Mouse (Mus musculus) ES-E14 (cell line): ENCODE measurements at regions not wholly inside any gene's neighbourhood (a gene's known extent, or its start where the extent isn't known, plus 50 kb on each side); places are given as distances from the start of the nearest gene placed in this dataset.

Source experiments
- DNase-seq: peaks from one replicate; pipeline ENCODE4 v3.0.0-alpha.2; 2013; ENCODE audit warnings: low read depth, low spot score
- H3K27ac ChIP-seq: 2 replicates; pipeline ENCODE4 v1.5.1; 2012; ENCODE audit warnings: low read depth, mild to moderate bottlenecking, low read length, moderate library complexity, mixed read lengths; ENCODE audit not compliant: poor library complexity, insufficient read depth, severe bottlenecking
- H3K36me3 ChIP-seq: 2 replicates; pipeline ENCODE4 v1.6.1; 2012; ENCODE audit warnings: mild to moderate bottlenecking, low read length, moderate library complexity, mixed read lengths; ENCODE audit not compliant: control insufficient read depth, poor library complexity, insufficient read depth, severe bottlenecking
- H3K4me1 ChIP-seq, 2 experiments: fragments of 150-350 bp in 1 of 2; sonication (generic) in 1 of 2; 2 replicates each; pipeline ENCODE4 v1.6.1; 2012; ENCODE audit warnings: low read length in 2 of 2, mild to moderate bottlenecking in 1 of 2, mixed read lengths in 1 of 2; ENCODE audit not compliant: control insufficient read depth in 2 of 2, insufficient read depth in 2 of 2, poor library complexity in 1 of 2
- H3K4me3 ChIP-seq, 2 experiments: fragments of 150-350 bp in 1 of 2; sonication (generic) in 1 of 2; 2 replicates each; pipeline ENCODE4 v1.5.1; 2012; ENCODE audit warnings: low read length in 2 of 2, low read depth in 1 of 2, mild to moderate bottlenecking in 1 of 2, mixed read lengths in 1 of 2; ENCODE audit not compliant: insufficient read depth in 1 of 2, poor library complexity in 1 of 2, severe bottlenecking in 1 of 2
- H3K9ac ChIP-seq: 2 replicates; pipeline ENCODE4 v1.6.1; 2012; ENCODE audit warnings: low read depth, mild to moderate bottlenecking, low read length, mixed read lengths; ENCODE audit not compliant: poor library complexity, insufficient read depth, severe bottlenecking
- H3K9me3 ChIP-seq: fragments of 150-350 bp; sonication (generic); 2 replicates; pipeline ENCODE4 v1.6.1; 2012; ENCODE audit warnings: low read depth, mild to moderate bottlenecking, low read length; ENCODE audit not compliant: control insufficient read depth, insufficient read depth
- CHD2 ChIP-seq: IDR thresholded peaks from 2 replicates; pipeline ENCODE4 v1.6.1; 2014; ENCODE audit warnings: mild to moderate bottlenecking, low read depth, low read length, inconsistent platforms
- HCFC1 ChIP-seq: IDR thresholded peaks from 2 replicates; pipeline ENCODE4 v1.6.1; 2012; ENCODE audit warnings: low read length, inconsistent platforms, borderline replicate concordance; ENCODE audit not compliant: insufficient read depth
- MAFK ChIP-seq: IDR thresholded peaks from 2 replicates; pipeline ENCODE4 v1.6.1; 2014; ENCODE audit warnings: mild to moderate bottlenecking, low read depth, low read length, inconsistent platforms; ENCODE audit not compliant: insufficient read depth
- ZC3H11A ChIP-seq: IDR thresholded peaks from 2 replicates; pipeline ENCODE4 v1.6.1; 2012; ENCODE audit warnings: low read depth, mild to moderate bottlenecking, inconsistent platforms, low read length, borderline replicate concordance
- ZNF384 ChIP-seq: IDR thresholded peaks from 2 replicates; pipeline ENCODE4 v1.6.1; 2012; ENCODE audit warnings: low read depth, low read length, inconsistent platforms
- in situ Hi-C, 2 experiments: fragments of 600-800 bp; cut with MboI; formaldehyde crosslinking; loops; one replicate each; pipeline ENCODE4 v1.15.1; 2025; ENCODE audit warnings: low sequenced_read_pairs in 2 of 2, inconsistent platforms in 1 of 2; ENCODE audit not compliant: unreplicated experiment in 2 of 2

GRCm38 (mm10) chr4:52265196-52265595, 173.8 kb upstream of the Smc2 start:
- TF ChIP-seq ZC3H11A (no peak), CHD2 (no peak), HCFC1 (no peak), MAFK (no peak), ZNF384 (no peak)
- Histone ChIP-seq H3K4me1 (no peaks in the 10 kb centered on the region), H3K36me3 (no peaks in the 10 kb centered on the region), H3K9me3 (no peaks in the 10 kb centered on the region), H3K9ac (no peak overlapping the region), H3K27ac (no peak overlapping the region), H3K4me3 (no peak overlapping the region)
- no peak for DNase-seq
- in situ Hi-C loops: no loop called here

DNA sequence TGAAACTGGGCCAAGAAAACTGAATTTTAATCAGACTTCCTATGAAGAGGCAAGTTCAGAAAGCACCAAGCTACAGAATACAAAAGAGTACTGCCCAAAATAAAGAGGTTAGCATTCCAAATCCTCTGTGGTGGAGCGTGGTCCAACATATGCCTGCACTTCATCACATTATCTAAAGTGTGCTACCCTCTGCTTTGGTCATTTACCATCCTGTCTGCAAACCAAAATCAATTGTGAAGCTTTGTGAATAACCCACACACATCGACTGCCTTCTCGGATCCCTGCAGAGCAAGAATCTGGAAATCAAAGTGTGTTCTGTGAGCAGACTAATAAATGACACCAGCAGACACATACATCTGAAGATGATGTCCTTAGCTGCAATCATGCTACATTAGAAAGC, 156.6 kb upstream of the Smc2 start:
- Histone ChIP-seq H3K9ac (no peak overlapping the region), H3K27ac (no peak overlapping the region), H3K36me3 (no peaks in the 10 kb centered on the region), H3K9me3 (no peaks in the 10 kb centered on the region), H3K4me3 (no peak overlapping the region), H3K4me1 (no peaks in the 10 kb centered on the region)
- TF ChIP-seq ZNF384 (no peak), MAFK (no peak), ZC3H11A (no peak), HCFC1 (no peak), CHD2 (no peak)
- no peak for DNase-seq
- in situ Hi-C loops: no loop called here

DNA sequence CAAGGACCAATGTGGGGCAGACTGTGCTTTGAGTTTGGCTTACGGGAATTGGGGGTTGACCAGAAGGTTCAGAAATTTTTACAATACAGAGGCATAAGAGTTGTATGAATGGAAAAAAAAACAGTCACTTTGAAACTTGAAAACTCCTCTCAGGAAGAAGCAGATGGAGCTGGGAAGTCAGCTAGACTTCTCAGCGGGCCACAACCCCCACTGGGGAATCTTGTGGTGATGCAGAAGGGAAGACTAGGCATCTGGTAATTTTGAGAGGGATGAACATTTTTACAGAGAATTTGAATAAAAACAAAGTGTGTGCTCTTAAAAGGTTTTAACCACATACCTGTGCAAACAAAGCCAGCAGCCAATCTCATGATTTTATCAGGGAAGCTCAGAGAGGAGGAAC, 154.1 kb upstream of the Smc2 start:
- in situ Hi-C loops: no loop called here
- DNase-seq: no peak
- Histone ChIP-seq H3K4me3 (no peak overlapping the region), H3K9ac (no peak overlapping the region), H3K4me1 (no peaks in the 10 kb centered on the region), H3K9me3 (no peaks in the 10 kb centered on the region), H3K27ac (no peak overlapping the region), H3K36me3 (no peaks in the 10 kb centered on the region)
- TF ChIP-seq MAFK (no peak), CHD2 (no peak), HCFC1 (no peak), ZNF384 (no peak), ZC3H11A (no peak)

- no peaks in the 10 kb centered on the region for H3K4me1 ChIP-seq
- no peak overlapping the region for H3K4me3 ChIP-seq
- in situ Hi-C loops: no loop called here
- TF ChIP-seq ZC3H11A (no peak), MAFK (no peak), HCFC1 (no peak), CHD2 (no peak), ZNF384 (no peak)
- no peaks in the 10 kb centered on the region for H3K9me3 ChIP-seq
- no peak for DNase-seq
- no peaks in the 10 kb centered on the region for H3K36me3 ChIP-seq
- H3K27ac ChIP-seq: no peak overlapping the region
- no peak overlapping the region for H3K9ac ChIP-seq
Observed at GRCm38 (mm10) chr4:52293676-52294075, 145.4 kb upstream of the Smc2 start.

GRCm38 (mm10) chr4:52299226-52299625, 139.8 kb upstream of the Smc2 start:
- no peaks in the 10 kb centered on the region for H3K36me3 ChIP-seq
- in situ Hi-C loops: no loop called here
- no peak overlapping the region for H3K9ac ChIP-seq
- TF ChIP-seq ZNF384 (no peak), MAFK (no peak), ZC3H11A (no peak), CHD2 (no peak), HCFC1 (no peak)
- no peak overlapping the region for H3K4me3 ChIP-seq
- DNase-seq: peak; percentile 4
- no peaks in the 10 kb centered on the region for H3K9me3 ChIP-seq
- H3K27ac ChIP-seq: no peak overlapping the region
- H3K4me1 ChIP-seq: no peaks in the 10 kb centered on the region
